Mouse (Mus musculus) olfactory bulb, adult 2 months (tissue): ENCODE data around the gene Foxp4.

Experiments used
- CTCF ChIP-seq: fragments of 200-500 bp; IDR thresholded peaks from 2 replicates; pipeline ENCODE4 v1.5.1; 2012; ENCODE audit warnings: low read depth, mild to moderate bottlenecking, low read length, moderate library complexity; ENCODE audit not compliant: insufficient read depth
- POLR2A ChIP-seq: fragments of 200-500 bp; IDR thresholded peaks from 2 replicates; pipeline ENCODE4 v1.6.1; 2012; ENCODE audit warnings: mild to moderate bottlenecking, low read depth, low read length, moderate library complexity; ENCODE audit not compliant: insufficient read depth

- TF ChIP-seq CTCF (no peak), POLR2A (no peak)
Observed at GRCm38 (mm10) chr17:47948753-47949152, 24.3 kb upstream of the Foxp4 start.
